Mouse (Mus musculus) heart, embryonic 15.5 days (tissue): ENCODE results near the gene Rreb1. TPM values are rescaled to one million over a fixed set of nuclear protein-coding genes. Genes with fewer than 3 reads are reported as not detected.

ENCODE experiments used
- ATAC-seq: fragments of 200-750 bp; cut with Nextera tagmentation; replicated peaks from 2 replicates; pipeline ENCODE4 v1.8.0; 2017; ENCODE audit warnings: low read depth, moderate TSS enrichment; ENCODE audit not compliant: insufficient number of reproducible peaks, insufficient read depth, low FRiP score
- H3K27ac ChIP-seq: fragments of 300-500 bp; sonication (generic); 2 replicates; pipeline ENCODE4 v1.5.1; 2015; ENCODE audit warnings: mild to moderate bottlenecking, inconsistent platforms
- H3K27me3 ChIP-seq: fragments of 300-500 bp; sonication (generic); 2 replicates; pipeline ENCODE4 v1.6.1; 2015; ENCODE audit warnings: inconsistent platforms
- H3K36me3 ChIP-seq: fragments of 300-500 bp; sonication (generic); 2 replicates; pipeline ENCODE4 v1.6.1; 2015; ENCODE audit warnings: mild to moderate bottlenecking, inconsistent platforms
- H3K4me1 ChIP-seq: fragments of 300-500 bp; sonication (generic); replicated peaks from 2 replicates; pipeline ENCODE4 v1.6.1; 2015; ENCODE audit warnings: inconsistent platforms
- H3K4me2 ChIP-seq: fragments of 300-500 bp; sonication (generic); 2 replicates; pipeline ENCODE4 v1.6.1; 2015; ENCODE audit warnings: inconsistent platforms, mild to moderate bottlenecking, moderate library complexity
- H3K4me3 ChIP-seq: fragments of 300-500 bp; sonication (generic); 2 replicates; pipeline ENCODE4 v1.5.1; 2015; ENCODE audit warnings: mild to moderate bottlenecking, inconsistent platforms
- H3K9ac ChIP-seq: fragments of 300-500 bp; sonication (generic); 2 replicates; pipeline ENCODE4 v1.6.1; 2015; ENCODE audit warnings: mild to moderate bottlenecking, inconsistent platforms
- H3K9me3 ChIP-seq: fragments of 300-500 bp; sonication (generic); replicated peaks from 2 replicates; pipeline ENCODE4 v1.6.1; 2016; ENCODE audit warnings: inconsistent platforms
- WGBS: fragments of 180-500 bp; shearing (Covaris S2); methylation state at CpG from one replicate; pipeline ENCODE4 v1.1.7; 2015; ENCODE audit warnings: mixed read lengths; 5-methylcytosine and 5-hydroxymethylcytosine counted together
- polyA plus RNA-seq: library from polyadenylated mRNA; unstranded; fragments of >200 nt; fragmentation: Nextera tagmentation; extraction: Ambion mirVana; gene quantifications from 2 replicates; pipeline ENCODE4 v1.2.1, GENCODE M21; 2015

The Rreb1 gene
- polyA plus RNA-seq, 1 experiment from 2014 or later = 9.7 TPM

GRCm38 (mm10) chr13:37781557-37781956 lies 3.4 kb downstream of the Rreb1 start:
- H3K4me1 ChIP-seq = peaks cover 32% of the 10 kb centered on the region
- H3K4me2 ChIP-seq = no peak overlapping the region
- no peaks in the 10 kb centered on the region for H3K36me3 ChIP-seq
- H3K9me3 ChIP-seq = no peaks in the 10 kb centered on the region
- no peak overlapping the region for H3K9ac ChIP-seq
- H3K27ac ChIP-seq = no peak overlapping the region
- WGBS = 74% methylated on average over 2 of the region's 2 CpGs
- no peak overlapping the region for H3K4me3 ChIP-seq
- peaks cover 10% of the 10 kb centered on the region; the same call in 1 of the 2 replicates for H3K27me3 ChIP-seq
- ATAC-seq = no peak

DNA sequence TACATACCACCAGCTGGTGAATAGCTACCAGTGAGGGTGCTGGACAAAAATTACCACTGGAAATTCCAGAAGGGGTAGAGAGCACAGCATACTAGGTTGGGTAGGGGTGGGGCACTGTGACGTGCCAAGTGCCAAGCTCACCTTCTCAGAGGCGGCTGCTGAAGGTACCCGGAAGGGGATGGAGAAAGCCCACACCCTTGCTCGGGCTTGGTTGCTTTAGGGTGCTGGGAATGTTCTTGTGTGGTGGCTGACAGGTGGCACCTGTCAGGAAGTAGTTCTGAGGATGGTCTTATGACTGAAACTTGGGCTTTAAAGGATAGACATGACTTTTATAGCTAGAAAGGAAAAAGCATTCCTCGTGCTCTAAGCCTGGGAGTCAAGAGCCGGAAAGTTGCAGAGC lies 3.9 kb downstream of the Rreb1 start:
- Histone ChIP-seq H3K9ac (no peak overlapping the region), H3K27ac (no peak overlapping the region), H3K4me2 (no peak overlapping the region), H3K4me1 (peaks cover 32% of the 10 kb centered on the region), H3K27me3 (peaks cover 8% of the 10 kb centered on the region; the same call in 1 of the 2 replicates), H3K4me3 (no peak overlapping the region), H3K36me3 (no peaks in the 10 kb centered on the region), H3K9me3 (no peaks in the 10 kb centered on the region)
- no peak for ATAC-seq
- 85% methylated on average over 6 of the region's 6 CpGs for WGBS

DNA sequence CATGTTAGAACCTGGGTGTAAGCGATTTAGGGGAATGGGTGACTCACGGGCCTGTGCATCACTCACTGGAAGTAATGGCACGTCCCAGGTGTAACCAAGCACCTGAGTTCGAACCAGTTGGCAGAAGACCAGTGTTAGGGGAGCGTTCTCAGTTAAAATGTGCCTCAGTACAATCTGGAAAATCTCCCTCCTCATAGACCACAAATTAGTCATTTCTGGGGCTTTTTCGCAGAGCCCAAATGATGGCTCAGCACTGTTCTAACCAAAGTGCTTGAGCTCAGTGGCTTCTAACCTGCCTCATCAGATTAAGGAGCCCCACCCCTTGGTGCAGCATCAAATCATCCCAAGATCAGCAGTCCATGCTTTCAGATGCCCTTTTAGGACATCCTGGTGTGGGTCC lies 5.5 kb downstream of the Rreb1 start:
- no peak overlapping the region for H3K4me2 ChIP-seq
- no peaks in the 10 kb centered on the region for H3K27me3 ChIP-seq
- no peaks in the 10 kb centered on the region for H3K36me3 ChIP-seq
- no peak overlapping the region for H3K4me3 ChIP-seq
- H3K9ac ChIP-seq = no peak overlapping the region
- 88% methylated on average over 6 of the region's 6 CpGs for WGBS
- H3K4me1 ChIP-seq = peaks cover 21% of the 10 kb centered on the region
- no peaks in the 10 kb centered on the region for H3K9me3 ChIP-seq
- H3K27ac ChIP-seq = no peak overlapping the region
- ATAC-seq = no peak

- no peak overlapping the region for H3K4me3 ChIP-seq
- no peaks in the 10 kb centered on the region for H3K36me3 ChIP-seq
- H3K4me1 ChIP-seq = peaks cover 15% of the 10 kb centered on the region
- no peaks in the 10 kb centered on the region for H3K9me3 ChIP-seq
- ATAC-seq = no peak
- H3K27me3 ChIP-seq = no peaks in the 10 kb centered on the region
- no peak overlapping the region for H3K27ac ChIP-seq
- WGBS = 48% methylated on average over 7 of the region's 7 CpGs
- H3K9ac ChIP-seq = no peak overlapping the region
- no peak overlapping the region for H3K4me2 ChIP-seq
These were observed 6.0 kb downstream of the Rreb1 start for GRCm38 (mm10) chr13:37784226-37784625.

GRCm38 (mm10) chr13:37792739-37793336 lies 14.6 kb downstream of the Rreb1 start:
- Histone ChIP-seq H3K9ac (no peak overlapping the region), H3K9me3 (no peaks in the 10 kb centered on the region), H3K4me2 (no peak overlapping the region), H3K27ac (no peak overlapping the region), H3K36me3 (no peaks in the 10 kb centered on the region), H3K4me1 (no peaks in the 10 kb centered on the region), H3K27me3 (no peaks in the 10 kb centered on the region), H3K4me3 (no peak overlapping the region)
- ATAC-seq = no peak
- WGBS = 86% methylated on average over 11 of the region's 11 CpGs

DNA sequence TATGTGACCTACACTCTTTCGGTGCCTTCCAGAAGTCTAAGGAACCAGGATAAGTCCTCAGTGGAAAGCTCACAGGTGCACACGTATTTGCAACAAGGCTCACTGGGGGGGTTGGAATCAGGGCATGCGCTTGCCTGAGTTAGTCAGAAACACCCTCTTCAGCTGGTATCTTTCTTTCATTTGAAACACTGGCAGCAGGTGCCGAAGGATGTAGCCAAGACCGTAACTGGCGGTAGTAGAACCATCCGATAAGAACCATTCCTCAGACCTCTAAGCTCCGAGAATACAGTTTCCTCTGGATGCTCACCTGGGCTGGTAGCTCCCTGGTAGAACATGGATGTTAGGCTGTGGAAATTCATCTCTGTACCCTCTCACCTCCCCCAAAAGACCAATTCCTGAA lies 20.6 kb downstream of the Rreb1 start:
- H3K36me3 ChIP-seq = no peaks in the 10 kb centered on the region
- no peak overlapping the region for H3K27ac ChIP-seq
- no peak for ATAC-seq
- H3K27me3 ChIP-seq = no peaks in the 10 kb centered on the region
- WGBS = 80% methylated on average over 8 of the region's 8 CpGs
- peaks cover 27% of the 10 kb centered on the region for H3K4me1 ChIP-seq
- H3K4me3 ChIP-seq = no peak overlapping the region
- H3K4me2 ChIP-seq = no peak overlapping the region
- no peaks in the 10 kb centered on the region for H3K9me3 ChIP-seq
- H3K9ac ChIP-seq = no peak overlapping the region

DNA sequence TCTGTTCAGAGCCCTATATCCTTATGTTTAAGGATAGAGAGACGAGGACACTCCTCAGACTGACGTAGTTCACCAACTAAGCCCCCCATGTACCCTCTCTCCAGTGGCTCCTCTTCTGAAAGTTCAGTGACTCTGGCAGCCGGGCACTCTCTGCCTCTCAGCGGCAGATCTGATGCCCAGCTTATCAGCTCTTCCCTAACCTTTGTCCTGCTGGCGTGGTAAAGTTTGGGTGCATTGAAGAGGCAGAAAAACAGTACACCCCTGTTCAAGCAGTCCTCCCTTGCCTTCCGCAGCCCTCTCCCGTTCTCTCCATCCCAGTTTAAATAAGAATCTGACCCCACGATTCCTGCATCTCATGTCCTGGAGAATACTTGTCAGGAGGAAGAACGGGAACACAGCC lies 21.2 kb downstream of the Rreb1 start:
- ATAC-seq = no peak
- Histone ChIP-seq H3K9me3 (no peaks in the 10 kb centered on the region), H3K36me3 (no peaks in the 10 kb centered on the region), H3K27me3 (no peaks in the 10 kb centered on the region), H3K9ac (no peak overlapping the region), H3K27ac (0 out of 2 replicates have a peak overlapping the region, but pooled peaks have one; percentile 7), H3K4me1 (peaks cover 31% of the 10 kb centered on the region), H3K4me2 (peak overlapping the region; percentile 14), H3K4me3 (0 out of 2 replicates have a peak overlapping the region, but pooled peaks have one; percentile 7)
- 55% methylated on average over 9 of the region's 9 CpGs for WGBS

- Histone ChIP-seq H3K4me2 (no peak overlapping the region), H3K4me3 (no peak overlapping the region), H3K9me3 (no peaks in the 10 kb centered on the region), H3K27me3 (no peaks in the 10 kb centered on the region), H3K9ac (no peak overlapping the region), H3K27ac (no peak overlapping the region), H3K4me1 (peaks cover 31% of the 10 kb centered on the region), H3K36me3 (no peaks in the 10 kb centered on the region)
- 50% methylated on average over 11 of the region's 11 CpGs for WGBS
- ATAC-seq = no peak
These were observed 23.2 kb downstream of the Rreb1 start for GRCm38 (mm10) chr13:37801101-37802075.

DNA sequence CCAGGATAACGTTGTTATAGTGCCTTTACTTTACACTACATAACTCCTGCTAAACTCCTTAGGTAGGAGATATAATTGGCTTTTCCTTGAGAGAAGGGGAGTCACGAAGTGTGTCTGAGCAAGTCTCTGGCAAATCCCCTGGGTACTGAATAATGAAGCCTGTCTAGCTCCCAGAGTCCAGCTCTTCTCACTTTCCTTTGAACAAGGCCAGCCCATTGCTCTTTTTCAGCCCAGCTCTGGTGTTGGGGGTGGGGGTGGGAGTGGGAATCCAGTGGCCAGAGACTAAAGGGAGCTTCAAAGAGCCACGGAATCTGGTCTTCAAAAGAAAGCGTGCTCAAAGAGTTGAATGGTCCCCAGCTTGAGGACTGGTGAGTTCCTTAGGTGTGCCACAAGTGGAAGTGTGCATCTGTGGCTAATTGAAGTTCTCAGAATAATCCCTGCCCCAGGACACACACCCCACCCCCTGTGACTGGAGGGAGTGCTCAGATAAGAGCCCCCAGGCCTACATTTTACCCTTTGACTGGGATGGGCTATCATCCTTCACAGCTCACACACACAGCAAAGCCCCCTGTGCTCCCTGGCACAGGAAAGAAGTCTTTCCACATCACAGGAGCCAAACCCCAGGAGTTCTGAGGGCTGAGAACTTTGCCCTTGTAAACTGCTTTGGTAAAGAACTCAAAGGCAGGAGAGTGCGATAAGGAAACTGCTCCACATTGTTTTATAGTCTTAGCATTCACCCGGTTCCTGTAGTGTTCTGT lies 24.2 kb downstream of the Rreb1 start:
- H3K4me2 ChIP-seq = no peak overlapping the region
- no peaks in the 10 kb centered on the region for H3K9me3 ChIP-seq
- H3K27ac ChIP-seq = peak overlapping the region; percentile 27; the same call in 1 of the 2 replicates
- H3K27me3 ChIP-seq = no peaks in the 10 kb centered on the region
- no peak for ATAC-seq
- H3K4me1 ChIP-seq = peaks cover 31% of the 10 kb centered on the region
- no peak overlapping the region for H3K9ac ChIP-seq
- no peak overlapping the region for H3K4me3 ChIP-seq
- H3K36me3 ChIP-seq = no peaks in the 10 kb centered on the region
- WGBS = 37% methylated on average over 6 of the region's 6 CpGs

DNA sequence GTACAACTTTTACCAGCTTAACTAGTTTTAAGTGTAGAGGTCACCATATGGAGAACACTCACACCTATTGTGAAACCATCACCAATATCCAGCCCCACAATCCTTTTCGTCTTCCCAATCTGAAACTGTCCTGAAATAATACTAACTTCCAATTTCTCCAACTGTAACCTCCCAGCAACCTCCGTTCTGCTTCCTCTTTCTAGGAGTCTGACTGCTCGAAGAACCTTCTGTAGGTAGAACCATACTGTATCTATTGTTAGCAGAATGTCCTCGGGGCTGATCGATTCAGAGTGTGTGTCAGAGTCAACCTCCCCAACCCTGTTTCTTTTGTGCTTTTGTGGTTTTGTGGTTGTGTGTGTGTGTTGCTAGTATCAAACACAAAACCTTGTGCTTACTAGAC lies 25.0 kb downstream of the Rreb1 start:
- H3K4me2 ChIP-seq = no peak overlapping the region
- no peak overlapping the region for H3K9ac ChIP-seq
- no peaks in the 10 kb centered on the region for H3K9me3 ChIP-seq
- H3K27ac ChIP-seq = no peak overlapping the region
- no peaks in the 10 kb centered on the region for H3K27me3 ChIP-seq
- H3K4me1 ChIP-seq = peaks cover 31% of the 10 kb centered on the region
- no peak overlapping the region for H3K4me3 ChIP-seq
- 85% methylated on average over 5 of the region's 5 CpGs for WGBS
- no peaks in the 10 kb centered on the region for H3K36me3 ChIP-seq
- no peak for ATAC-seq

GRCm38 (mm10) chr13:37804023-37804422 lies 25.8 kb downstream of the Rreb1 start:
- no peak for ATAC-seq
- Histone ChIP-seq H3K9me3 (no peaks in the 10 kb centered on the region), H3K4me3 (no peak overlapping the region), H3K9ac (no peak overlapping the region), H3K27ac (no peak overlapping the region), H3K36me3 (no peaks in the 10 kb centered on the region), H3K4me1 (peaks cover 31% of the 10 kb centered on the region), H3K27me3 (no peaks in the 10 kb centered on the region), H3K4me2 (no peak overlapping the region)
- WGBS = 58% methylated on average over 5 of the region's 5 CpGs
